Mouse (Mus musculus): ENCODE measurements at regions not wholly inside any gene's neighbourhood (a gene's known extent, or its start where the extent isn't known, plus 50 kb on each side); places are given as distances from the start of the nearest gene placed in this dataset.

- H3K9ac ChIP-seq (ENCODE audit: low read length): no peak overlapping the region
- no peak overlapping the region for H3K27ac ChIP-seq (ENCODE audit: low read depth)
- no peaks in the 10 kb centered on the region for H3K36me3 ChIP-seq (ENCODE audit: control insufficient read depth, insufficient read depth, low read length)
- H3K9me3 ChIP-seq (ENCODE audit: control insufficient read depth, low read length): no peaks in the 10 kb centered on the region
- WGBS: 44% methylated on average over 2 of the region's 2 CpGs
- H3K4me1 ChIP-seq (replicated peaks; ENCODE audit: control insufficient read depth, insufficient read depth, low read length): peaks cover 13% of the 10 kb centered on the region; the same call in 1 of the 2 replicates
- H3K4me2 ChIP-seq (ENCODE audit: low read length): no peak overlapping the region
- DNase-seq (ENCODE audit: low spot score) (no peak), ATAC-seq (replicated peaks; ENCODE audit: low FRiP score, low TSS enrichment, low read depth) (no peak)
- H3K27me3 ChIP-seq (replicated peaks; ENCODE audit: control insufficient read depth, insufficient read depth, low read length): no peaks in the 10 kb centered on the region
- no peak overlapping the region for H3K4me3 ChIP-seq (ENCODE audit: low read depth, low read length)
These were observed 103.3 kb upstream of the Mgmt start for GRCm38 (mm10) chr7:136791162-136791561.

DNA sequence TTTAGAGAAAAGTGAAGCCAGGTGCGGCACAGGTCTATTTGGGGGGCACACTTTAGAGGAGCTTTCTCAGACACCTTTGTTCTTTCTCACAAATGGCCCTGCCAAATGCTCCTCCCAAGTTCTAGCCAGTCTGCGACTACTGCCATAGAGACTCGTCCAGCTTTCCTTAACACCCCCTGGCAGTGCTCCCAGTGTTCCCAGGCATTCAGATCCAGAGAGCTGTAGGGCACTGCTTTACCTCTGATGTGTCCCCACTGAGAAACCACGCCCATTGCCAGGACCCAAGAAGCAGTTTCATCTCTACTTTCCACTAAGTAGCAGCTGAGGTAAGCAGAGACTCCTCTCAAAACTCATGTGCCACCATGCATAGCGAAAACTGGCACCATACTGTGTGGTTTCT, 102.3 kb upstream of the Mgmt start:
- no peaks in the 10 kb centered on the region for H3K9me3 ChIP-seq (ENCODE audit: control insufficient read depth, low read length)
- no peak overlapping the region for H3K9ac ChIP-seq (ENCODE audit: low read length)
- WGBS: 77% methylated on average over 5 of the region's 5 CpGs
- no peaks in the 10 kb centered on the region for H3K27me3 ChIP-seq (replicated peaks; ENCODE audit: control insufficient read depth, insufficient read depth, low read length)
- DNase-seq (ENCODE audit: low spot score) (peak; percentile 45), ATAC-seq (replicated peaks; ENCODE audit: low FRiP score, low TSS enrichment, low read depth) (no peak)
- peaks cover 16% of the 10 kb centered on the region for H3K4me1 ChIP-seq (replicated peaks; ENCODE audit: control insufficient read depth, insufficient read depth, low read length)
- H3K36me3 ChIP-seq (ENCODE audit: control insufficient read depth, insufficient read depth, low read length): no peaks in the 10 kb centered on the region
- H3K4me3 ChIP-seq (ENCODE audit: low read depth, low read length): no peak overlapping the region
- no peak overlapping the region for H3K27ac ChIP-seq (ENCODE audit: low read depth)
- no peak overlapping the region for H3K4me2 ChIP-seq (ENCODE audit: low read length)

- no peaks in the 10 kb centered on the region for H3K27me3 ChIP-seq (replicated peaks; ENCODE audit: control insufficient read depth, insufficient read depth, low read length)
- peaks cover 21% of the 10 kb centered on the region for H3K4me1 ChIP-seq (replicated peaks; ENCODE audit: control insufficient read depth, insufficient read depth, low read length)
- H3K36me3 ChIP-seq (ENCODE audit: control insufficient read depth, insufficient read depth, low read length): no peaks in the 10 kb centered on the region
- no peak for ATAC-seq (replicated peaks; ENCODE audit: low FRiP score, low TSS enrichment, low read depth)
- no peak overlapping the region for H3K4me3 ChIP-seq (ENCODE audit: low read depth, low read length)
- H3K9ac ChIP-seq (ENCODE audit: low read length): no peak overlapping the region
- H3K9me3 ChIP-seq (ENCODE audit: control insufficient read depth, low read length): no peaks in the 10 kb centered on the region
- H3K4me2 ChIP-seq (ENCODE audit: low read length): no peak overlapping the region
- DNase-seq (ENCODE audit: low spot score): peak; percentile 36
- no peak overlapping the region for H3K27ac ChIP-seq (ENCODE audit: low read depth)
These were observed 98.0 kb upstream of the Mgmt start for GRCm38 (mm10) chr7:136796415-136796814.

- no peak overlapping the region for H3K4me2 ChIP-seq (ENCODE audit: low read length)
- no peaks in the 10 kb centered on the region for H3K9me3 ChIP-seq (ENCODE audit: control insufficient read depth, low read length)
- H3K9ac ChIP-seq (ENCODE audit: low read length): no peak overlapping the region
- peaks cover 14% of the 10 kb centered on the region for H3K4me1 ChIP-seq (replicated peaks; ENCODE audit: control insufficient read depth, insufficient read depth, low read length)
- WGBS: 29% methylated on average over 11 of the region's 11 CpGs
- H3K27me3 ChIP-seq (replicated peaks; ENCODE audit: control insufficient read depth, insufficient read depth, low read length): no peaks in the 10 kb centered on the region
- H3K27ac ChIP-seq (ENCODE audit: low read depth): peak overlapping the region; percentile 65; the same call in 1 of the 2 replicates
- H3K36me3 ChIP-seq (ENCODE audit: control insufficient read depth, insufficient read depth, low read length): no peaks in the 10 kb centered on the region
- DNase-seq (ENCODE audit: low spot score) (peak; percentile 69), ATAC-seq (replicated peaks; ENCODE audit: low FRiP score, low TSS enrichment, low read depth) (peak; percentile 79)
- no peak overlapping the region for H3K4me3 ChIP-seq (ENCODE audit: low read depth, low read length)
These were observed 96.5 kb upstream of the Mgmt start for GRCm38 (mm10) chr7:136797780-136798435.

- no peak overlapping the region for H3K4me3 ChIP-seq (ENCODE audit: low read depth, low read length)
- H3K4me2 ChIP-seq (ENCODE audit: low read length): no peak overlapping the region
- no peaks in the 10 kb centered on the region for H3K9me3 ChIP-seq (ENCODE audit: control insufficient read depth, low read length)
- ATAC-seq (replicated peaks; ENCODE audit: low FRiP score, low TSS enrichment, low read depth): no peak
- no peaks in the 10 kb centered on the region for H3K36me3 ChIP-seq (ENCODE audit: control insufficient read depth, insufficient read depth, low read length)
- no peaks in the 10 kb centered on the region for H3K27me3 ChIP-seq (replicated peaks; ENCODE audit: control insufficient read depth, insufficient read depth, low read length)
- WGBS: 65% methylated on average over 3 of the region's 3 CpGs
- no peak overlapping the region for H3K27ac ChIP-seq (ENCODE audit: low read depth)
- H3K4me1 ChIP-seq (replicated peaks; ENCODE audit: control insufficient read depth, insufficient read depth, low read length): peaks cover 14% of the 10 kb centered on the region
- peak; percentile 47 for DNase-seq (ENCODE audit: low spot score)
- no peak overlapping the region for H3K9ac ChIP-seq (ENCODE audit: low read length)
These were observed 95.8 kb upstream of the Mgmt start for GRCm38 (mm10) chr7:136798605-136799004.

DNA sequence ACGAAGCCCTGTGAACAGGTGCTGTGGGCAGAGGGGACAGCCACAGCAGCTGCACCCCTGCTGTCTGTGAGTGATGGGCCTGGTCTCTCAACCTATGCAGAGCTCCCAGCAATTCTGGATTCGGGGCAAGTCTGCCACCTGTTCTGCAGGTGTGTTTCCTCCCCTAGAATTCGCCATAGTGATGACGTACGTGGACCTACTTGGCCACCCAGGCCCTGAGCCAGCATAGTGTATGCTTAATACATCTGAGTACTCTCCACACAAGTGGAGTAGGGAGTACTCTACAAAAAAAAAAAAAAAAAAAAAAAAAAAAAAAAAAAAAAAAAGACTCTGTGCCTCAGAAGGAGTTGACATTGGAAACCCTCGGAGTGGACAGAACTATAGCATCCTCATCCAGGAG, 87.3 kb upstream of the Mgmt start:
- Histone ChIP-seq H3K36me3 (ENCODE audit: control insufficient read depth, insufficient read depth, low read length) (no peaks in the 10 kb centered on the region), H3K9ac (ENCODE audit: low read length) (no peak overlapping the region), H3K4me1 (replicated peaks; ENCODE audit: control insufficient read depth, insufficient read depth, low read length) (peaks cover 7% of the 10 kb centered on the region; the same call in 1 of the 2 replicates), H3K9me3 (ENCODE audit: control insufficient read depth, low read length) (0 out of 2 replicates have a peak, but pooled peaks cover 3% of the 10 kb centered on the region), H3K4me2 (ENCODE audit: low read length) (no peak overlapping the region), H3K27me3 (replicated peaks; ENCODE audit: control insufficient read depth, insufficient read depth, low read length) (no peaks in the 10 kb centered on the region), H3K27ac (ENCODE audit: low read depth) (no peak overlapping the region), H3K4me3 (ENCODE audit: low read depth, low read length) (no peak overlapping the region)
- WGBS: 90% methylated on average over 6 of the region's 6 CpGs
- DNase-seq (ENCODE audit: low spot score) (no peak), ATAC-seq (replicated peaks; ENCODE audit: low FRiP score, low TSS enrichment, low read depth) (no peak)

DNA sequence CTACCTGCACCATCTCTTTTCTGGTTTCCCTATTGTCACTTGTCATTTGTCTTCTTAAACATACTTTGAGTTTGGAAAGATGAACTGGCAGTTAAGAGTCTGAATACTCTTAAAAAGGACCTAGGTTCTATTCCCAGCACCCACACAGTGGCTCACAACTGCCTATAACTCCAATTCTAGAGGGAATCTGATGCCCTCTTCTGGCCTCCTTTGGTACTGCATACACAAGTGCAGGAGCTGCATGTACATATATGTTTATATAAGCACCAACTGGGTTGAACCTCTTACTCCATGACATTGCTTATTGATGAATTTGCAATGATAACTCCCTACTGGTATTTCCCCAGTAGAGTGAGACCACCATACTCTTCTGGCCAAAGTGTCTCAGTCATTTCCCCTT, 86.4 kb upstream of the Mgmt start:
- no peaks in the 10 kb centered on the region for H3K36me3 ChIP-seq (ENCODE audit: control insufficient read depth, insufficient read depth, low read length)
- H3K9ac ChIP-seq (ENCODE audit: low read length): no peak overlapping the region
- no peak overlapping the region for H3K27ac ChIP-seq (ENCODE audit: low read depth)
- no peak overlapping the region for H3K4me2 ChIP-seq (ENCODE audit: low read length)
- no peak for DNase-seq (ENCODE audit: low spot score)
- no peak for ATAC-seq (replicated peaks; ENCODE audit: low FRiP score, low TSS enrichment, low read depth)
- peaks cover 7% of the 10 kb centered on the region; the same call in 1 of the 2 replicates for H3K4me1 ChIP-seq (replicated peaks; ENCODE audit: control insufficient read depth, insufficient read depth, low read length)
- no peak overlapping the region for H3K4me3 ChIP-seq (ENCODE audit: low read depth, low read length)
- no peaks in the 10 kb centered on the region for H3K27me3 ChIP-seq (replicated peaks; ENCODE audit: control insufficient read depth, insufficient read depth, low read length)
- 0 out of 2 replicates have a peak, but pooled peaks cover 3% of the 10 kb centered on the region for H3K9me3 ChIP-seq (ENCODE audit: control insufficient read depth, low read length)

DNA sequence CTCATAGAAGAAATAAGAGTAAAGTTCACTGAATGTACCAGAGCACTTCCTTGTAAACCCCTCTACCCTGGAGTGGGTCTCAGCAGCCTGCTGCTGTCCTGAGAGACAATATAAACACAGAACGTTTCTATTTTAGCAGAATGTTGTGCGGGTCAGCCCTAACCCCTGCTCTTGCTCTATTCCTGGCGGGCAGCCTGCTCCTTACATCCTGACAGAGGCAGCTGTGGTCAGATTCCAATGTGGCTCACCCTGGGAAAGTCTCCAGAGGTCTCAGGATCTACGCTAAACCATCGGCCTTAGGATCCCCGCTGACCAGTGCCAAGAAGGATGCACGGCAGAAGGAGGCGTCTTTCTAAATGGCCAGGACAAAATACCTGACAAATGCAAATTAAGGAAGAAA, 84.8 kb upstream of the Mgmt start:
- ATAC-seq (replicated peaks; ENCODE audit: low FRiP score, low TSS enrichment, low read depth): no peak
- Histone ChIP-seq H3K36me3 (ENCODE audit: control insufficient read depth, insufficient read depth, low read length) (no peaks in the 10 kb centered on the region), H3K27me3 (replicated peaks; ENCODE audit: control insufficient read depth, insufficient read depth, low read length) (no peaks in the 10 kb centered on the region), H3K27ac (ENCODE audit: low read depth) (no peak overlapping the region), H3K9ac (ENCODE audit: low read length) (no peak overlapping the region), H3K4me3 (ENCODE audit: low read depth, low read length) (no peak overlapping the region), H3K4me2 (ENCODE audit: low read length) (no peak overlapping the region), H3K4me1 (replicated peaks; ENCODE audit: control insufficient read depth, insufficient read depth, low read length) (peaks cover 7% of the 10 kb centered on the region; the same call in 1 of the 2 replicates), H3K9me3 (ENCODE audit: control insufficient read depth, low read length) (0 out of 2 replicates have a peak, but pooled peaks cover 3% of the 10 kb centered on the region)
- no peak for DNase-seq (ENCODE audit: low spot score)
- WGBS: 48% methylated on average over 8 of the region's 8 CpGs

DNA sequence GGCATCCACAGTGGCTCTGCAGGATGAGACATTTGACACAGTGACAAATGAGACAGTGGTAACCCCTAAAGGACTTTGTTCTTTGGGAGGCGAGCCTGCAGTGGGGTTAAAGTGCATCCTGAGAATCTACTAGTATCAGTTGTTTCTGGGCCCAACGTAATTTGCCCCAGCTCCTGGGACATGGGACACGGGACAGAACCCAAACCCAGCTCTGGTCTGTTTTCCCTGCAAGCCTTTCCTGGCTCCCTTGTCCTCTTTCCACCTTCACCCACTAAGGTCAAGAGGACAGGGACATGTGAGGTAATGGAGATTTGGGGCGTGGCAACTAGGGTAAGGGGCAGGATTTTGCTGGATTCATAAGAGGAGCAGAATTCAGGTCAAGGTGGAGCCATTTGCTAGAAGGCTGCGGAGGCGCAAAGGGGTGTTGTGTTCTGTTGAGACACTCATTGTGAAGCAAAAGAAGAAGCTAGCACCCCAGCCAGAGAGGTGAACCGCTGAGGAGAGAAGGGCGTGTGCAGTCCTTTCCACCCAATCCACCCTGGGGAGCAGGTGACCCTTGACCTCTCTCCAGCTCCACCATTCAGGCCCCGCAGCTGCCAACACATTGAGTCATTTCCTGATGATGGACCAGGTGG, 80.6 kb upstream of the Mgmt start:
- no peak overlapping the region for H3K27ac ChIP-seq (ENCODE audit: low read depth)
- H3K4me2 ChIP-seq (ENCODE audit: low read length): no peak overlapping the region
- WGBS: 77% methylated on average over 9 of the region's 9 CpGs
- ATAC-seq (replicated peaks; ENCODE audit: low FRiP score, low TSS enrichment, low read depth) (no peak), DNase-seq (ENCODE audit: low spot score) (no peak)
- peaks cover 7% of the 10 kb centered on the region; the same call in 1 of the 2 replicates for H3K4me1 ChIP-seq (replicated peaks; ENCODE audit: control insufficient read depth, insufficient read depth, low read length)
- no peak overlapping the region for H3K9ac ChIP-seq (ENCODE audit: low read length)
- no peaks in the 10 kb centered on the region for H3K27me3 ChIP-seq (replicated peaks; ENCODE audit: control insufficient read depth, insufficient read depth, low read length)
- H3K4me3 ChIP-seq (ENCODE audit: low read depth, low read length): no peak overlapping the region
- H3K36me3 ChIP-seq (ENCODE audit: control insufficient read depth, insufficient read depth, low read length): no peaks in the 10 kb centered on the region
- H3K9me3 ChIP-seq (ENCODE audit: control insufficient read depth, low read length): no peaks in the 10 kb centered on the region

Data from intestine, embryonic 14.5 days (tissue).